Mouse (Mus musculus): ENCODE measurements around the gene 1700022I11Rik.
"Not testable (repeated sequence)": the region's sequence is repeated elsewhere in the genome, so short reads cannot be mapped to it uniquely, and the experiment has no call there.

Gene 1700022I11Rik

DNA sequence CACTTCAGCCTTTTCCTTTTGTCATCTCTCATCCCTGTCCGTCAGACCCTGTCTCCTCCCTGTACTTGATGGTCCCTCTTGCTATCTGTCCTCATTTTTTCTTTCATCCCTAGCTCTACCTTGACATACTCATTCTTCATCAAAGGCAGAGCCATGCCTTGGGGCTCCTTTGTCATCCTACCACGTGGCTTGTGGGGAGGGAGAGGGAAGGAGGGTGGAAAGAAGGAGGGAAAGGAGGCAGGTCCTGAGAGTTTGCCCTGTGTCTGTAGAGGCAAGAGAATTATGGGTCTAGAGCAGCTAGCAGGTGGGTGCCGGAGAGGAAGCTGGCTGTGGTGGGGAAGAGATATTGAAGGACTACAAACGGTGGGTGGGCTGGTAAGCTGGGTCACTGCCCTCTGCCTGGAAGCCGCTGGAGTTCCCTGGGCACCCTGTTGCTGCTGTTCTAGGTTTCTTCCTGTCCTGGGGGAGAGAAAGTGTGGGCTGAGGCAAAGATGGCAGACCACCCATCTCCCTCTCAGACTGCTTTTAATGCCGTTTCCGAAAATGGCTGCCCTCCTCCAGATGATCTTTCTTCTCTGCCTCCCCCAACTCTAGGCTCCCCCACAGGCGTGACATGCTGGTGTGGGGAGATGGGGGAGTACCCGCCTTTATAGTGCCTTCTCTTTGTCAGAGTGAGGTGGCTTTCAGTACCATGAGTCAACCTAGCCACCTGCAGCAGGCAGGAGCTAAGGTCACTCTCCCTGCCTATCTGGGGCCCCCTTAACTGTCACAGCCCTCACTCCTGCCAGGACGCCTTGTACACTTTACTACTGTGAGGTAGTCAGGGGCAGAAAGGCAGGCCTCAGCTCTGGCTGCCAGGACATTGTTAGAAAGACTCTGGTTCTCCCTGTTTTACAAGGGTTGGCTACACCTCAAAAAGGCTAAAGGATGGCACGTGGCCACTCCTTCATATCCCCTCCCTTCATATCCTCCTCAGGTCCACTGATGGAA, 17.9 kb upstream of the 1700022I11Rik start:
- DNase-seq (ENCODE audit: low spot score) = no peak

DNA sequence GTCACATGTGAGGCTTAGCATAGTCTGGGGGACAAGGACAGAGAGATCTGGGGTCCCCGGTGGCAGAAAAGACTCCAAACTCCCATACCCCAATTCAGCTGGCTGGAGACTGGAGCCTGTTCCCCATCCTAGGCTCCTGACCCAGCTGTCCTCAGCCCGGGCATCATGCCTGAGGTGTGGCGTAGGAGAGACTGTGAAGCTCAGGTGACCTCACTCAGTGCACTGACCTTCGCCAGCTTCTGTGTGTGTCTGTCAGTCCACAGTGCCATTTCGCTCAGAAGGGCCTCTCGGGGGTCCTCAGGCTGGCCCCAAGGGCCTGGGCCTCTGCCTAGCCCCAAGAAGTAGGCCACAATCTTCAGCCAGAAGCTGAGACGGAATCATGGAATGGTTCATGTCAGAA, 16.8 kb upstream of the 1700022I11Rik start:
- DNase-seq (ENCODE audit: low spot score) = no peak

DNA sequence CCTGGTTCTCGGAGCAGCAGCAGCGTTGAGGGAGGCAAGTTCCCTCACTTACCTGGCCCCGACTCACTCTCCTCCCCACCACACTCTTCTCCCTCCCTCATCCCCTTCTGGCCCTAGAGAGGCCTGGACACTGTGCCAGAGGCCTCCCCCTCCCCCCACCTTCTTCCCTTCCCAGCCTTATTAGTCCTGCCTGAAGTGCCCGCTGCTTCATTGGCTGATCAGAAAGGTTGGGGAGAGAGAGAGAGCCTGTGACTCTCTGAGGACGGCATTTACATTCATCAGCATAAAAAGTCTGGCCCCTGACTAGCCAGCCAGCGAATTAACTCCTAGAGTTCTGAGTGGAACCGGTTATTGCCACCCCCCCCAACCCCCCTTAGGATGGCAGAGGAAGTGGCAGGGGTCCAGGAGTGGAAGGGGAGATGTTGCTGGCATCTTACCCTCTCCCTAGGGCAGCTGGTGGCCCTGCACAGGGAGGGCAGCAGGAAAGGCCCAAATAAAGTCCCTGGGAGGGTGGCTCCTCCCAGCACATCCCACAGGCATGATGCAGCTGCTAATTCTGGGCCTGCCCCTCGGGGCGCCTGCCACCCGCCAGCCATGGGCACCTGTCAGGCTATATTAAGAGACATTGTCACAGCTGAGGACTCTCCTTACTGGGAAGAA, 15.8 kb upstream of the 1700022I11Rik start:
- no peak for DNase-seq (ENCODE audit: low spot score)

DNA sequence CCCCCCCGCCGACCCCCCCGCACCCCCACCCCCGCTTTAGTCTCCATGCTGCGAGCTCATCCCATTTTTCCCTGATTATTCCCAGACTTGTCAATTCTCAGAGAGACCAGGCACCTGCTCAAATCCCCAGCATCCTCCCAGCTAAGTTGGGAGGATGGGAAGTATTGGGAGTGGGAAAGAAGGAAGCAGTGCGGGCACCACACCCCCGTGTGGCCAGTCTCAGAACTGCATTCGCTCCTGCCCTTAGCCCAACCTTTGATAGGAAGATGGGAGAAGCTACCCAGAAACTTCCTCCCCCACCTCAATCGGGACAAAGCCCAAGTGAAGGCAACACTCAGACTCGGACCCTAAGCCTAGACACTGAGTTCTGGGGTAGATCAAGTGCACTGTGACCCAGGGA, 15.1 kb upstream of the 1700022I11Rik start:
- DNase-seq (ENCODE audit: low spot score) = no peak

DNA sequence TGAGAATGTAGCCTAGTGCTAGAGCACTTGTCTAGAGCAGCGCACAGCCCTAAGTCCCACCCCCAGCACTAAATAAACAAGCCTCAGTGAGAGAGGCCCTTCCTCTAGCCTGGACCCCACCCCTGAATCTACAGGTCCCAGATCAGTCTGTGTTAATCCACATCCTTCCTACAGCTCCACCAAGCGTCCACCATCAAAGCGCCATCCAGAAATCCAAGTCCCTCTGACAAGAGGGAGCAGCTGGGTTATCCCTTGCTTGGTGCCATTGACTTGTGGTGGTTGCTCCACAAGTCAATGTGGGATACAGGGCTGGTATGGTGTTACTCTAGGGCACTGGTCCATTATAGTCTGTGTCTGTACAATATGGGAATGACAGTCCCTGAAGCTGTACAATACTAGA, 14.2 kb upstream of the 1700022I11Rik start:
- no peak for DNase-seq (ENCODE audit: low spot score)

GRCm38 (mm10) chr4:42956581-42956980, 12.8 kb upstream of the 1700022I11Rik start:
- DNase-seq (ENCODE audit: low spot score) = no peak

- no peak for DNase-seq (ENCODE audit: low spot score)
These were observed 12.1 kb upstream of the 1700022I11Rik start for GRCm38 (mm10) chr4:42957306-42957705.

DNA sequence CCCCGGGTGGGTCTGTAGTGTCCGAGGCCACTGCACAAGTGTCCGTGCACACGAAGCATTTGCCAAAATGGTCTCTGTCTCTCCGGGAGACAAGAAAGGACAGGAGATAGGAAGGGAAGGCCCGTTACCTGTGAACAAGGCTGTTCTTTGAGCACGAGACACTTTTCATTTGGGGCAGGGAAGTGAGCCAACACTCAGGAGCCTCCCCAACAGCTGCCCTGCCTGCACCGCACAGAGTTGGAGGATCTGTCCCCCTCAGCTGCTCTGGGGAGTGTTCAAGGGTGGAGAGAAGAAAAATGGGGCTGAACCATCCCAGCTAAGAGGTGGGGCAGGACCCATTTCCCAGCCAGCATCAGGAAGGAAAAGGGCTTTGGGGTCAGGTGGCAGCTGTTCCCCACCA, 11.4 kb upstream of the 1700022I11Rik start:
- no peak for DNase-seq (ENCODE audit: low spot score)

- no peak for DNase-seq (ENCODE audit: low spot score)
These were observed 10.5 kb upstream of the 1700022I11Rik start for GRCm38 (mm10) chr4:42958942-42959341.

DNA sequence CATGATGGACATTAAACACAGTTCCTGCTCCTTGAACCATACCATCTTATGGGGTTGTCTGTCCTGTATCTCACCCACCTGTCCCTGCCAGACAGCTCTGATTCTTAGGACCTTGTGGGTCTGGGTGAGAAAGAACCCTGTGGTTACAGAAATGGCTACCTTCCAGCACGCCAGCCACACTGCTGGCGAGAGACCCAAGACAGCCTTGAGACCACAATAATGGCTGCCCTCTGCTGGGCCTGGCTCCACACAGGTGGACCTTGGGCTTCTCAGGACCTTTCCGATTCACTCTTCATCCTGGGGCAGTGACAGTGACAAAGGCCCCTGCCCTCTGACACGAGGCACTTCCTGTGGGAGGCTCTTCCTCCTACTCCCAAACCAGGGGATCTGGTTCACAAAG, 10.0 kb upstream of the 1700022I11Rik start:
- no peak for DNase-seq (ENCODE audit: low spot score)

DNA sequence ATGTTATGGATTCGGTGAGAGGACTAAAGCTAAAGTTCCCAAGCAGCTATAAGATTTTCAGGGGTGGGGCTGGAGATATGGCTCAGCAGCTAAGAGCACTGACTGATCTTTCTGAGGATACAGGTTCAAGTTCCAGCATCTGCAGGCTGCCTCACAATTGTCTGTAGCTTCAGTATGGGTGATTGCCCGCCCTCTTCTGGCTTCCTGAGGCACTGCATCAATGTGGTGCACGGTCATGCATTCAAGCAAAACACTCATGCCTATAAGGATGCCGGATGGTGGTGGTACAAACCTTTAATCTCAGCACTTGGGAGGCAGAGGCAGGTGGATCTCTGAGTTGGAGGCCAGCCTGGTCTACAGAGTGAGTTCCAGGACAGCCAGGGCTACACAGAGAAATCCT, 7.8 kb upstream of the 1700022I11Rik start:
- DNase-seq (ENCODE audit: low spot score) = peak; percentile 60

GRCm38 (mm10) chr4:42963480-42963879, 5.9 kb upstream of the 1700022I11Rik start:
- no peak for DNase-seq (ENCODE audit: low spot score)

GRCm38 (mm10) chr4:42965039-42965719, 4.2 kb upstream of the 1700022I11Rik start:
- DNase-seq (ENCODE audit: low spot score) = peak; percentile 54

DNA sequence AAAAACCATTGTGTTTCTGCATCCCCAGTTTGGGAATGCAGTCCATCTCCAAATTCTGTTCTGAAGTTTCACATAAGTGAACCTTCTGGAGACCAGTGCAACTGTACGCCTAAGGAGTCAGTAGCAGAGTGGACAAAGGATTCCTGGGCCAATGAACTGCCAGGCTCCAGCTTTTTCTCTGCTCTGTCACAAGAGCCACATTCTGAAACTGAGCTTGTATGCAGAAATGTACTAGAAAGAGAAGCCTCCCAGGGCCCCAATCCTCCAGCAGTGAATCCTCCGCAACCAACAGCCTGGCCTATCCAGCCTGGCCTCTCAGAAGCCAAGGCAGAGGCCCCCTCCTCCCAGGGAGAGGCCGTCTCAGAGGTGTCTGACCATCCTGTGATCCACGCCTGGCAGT, 3.5 kb downstream of the 1700022I11Rik start:
- no peak for DNase-seq (ENCODE audit: low spot score)

- no peak for DNase-seq (ENCODE audit: low spot score)
These were observed 4.5 kb downstream of the 1700022I11Rik start for GRCm38 (mm10) chr4:42973868-42974267.

- DNase-seq (ENCODE audit: low spot score) = no peak
These were observed 8.7 kb downstream of the 1700022I11Rik start for GRCm38 (mm10) chr4:42978062-42978461.

- DNase-seq (ENCODE audit: low spot score) = not testable (repeated sequence)
These were observed 11.1 kb downstream of the 1700022I11Rik start for GRCm38 (mm10) chr4:42980467-42980866.

- no peak for DNase-seq (ENCODE audit: low spot score)
These were observed 18.9 kb downstream of the 1700022I11Rik start for GRCm38 (mm10) chr4:42988296-42988695.

DNA sequence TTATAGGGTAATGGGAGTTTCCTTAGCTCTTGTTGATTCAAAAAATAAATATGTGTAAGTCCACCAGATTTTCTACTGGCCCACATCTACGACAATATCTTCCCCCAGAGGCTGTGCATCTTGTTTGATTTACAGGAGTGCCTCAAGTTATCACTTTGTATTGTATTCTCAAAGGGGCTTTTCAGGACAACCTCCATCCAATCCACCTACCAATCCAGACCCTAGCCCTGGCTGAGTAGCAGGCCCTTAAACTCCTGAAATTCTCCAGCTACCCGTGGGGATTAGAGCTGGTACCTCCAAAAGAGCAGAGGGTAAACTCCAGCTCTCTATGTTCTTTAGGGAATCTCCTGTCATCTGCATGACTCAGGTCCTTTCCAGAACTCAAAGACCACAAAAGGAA, 28.6 kb downstream of the 1700022I11Rik start:
- no peak for DNase-seq (ENCODE audit: low spot score)

- peak; percentile 64 for DNase-seq (ENCODE audit: low spot score)
These were observed 30.2 kb downstream of the 1700022I11Rik start for GRCm38 (mm10) chr4:42999451-43000140.

DNA sequence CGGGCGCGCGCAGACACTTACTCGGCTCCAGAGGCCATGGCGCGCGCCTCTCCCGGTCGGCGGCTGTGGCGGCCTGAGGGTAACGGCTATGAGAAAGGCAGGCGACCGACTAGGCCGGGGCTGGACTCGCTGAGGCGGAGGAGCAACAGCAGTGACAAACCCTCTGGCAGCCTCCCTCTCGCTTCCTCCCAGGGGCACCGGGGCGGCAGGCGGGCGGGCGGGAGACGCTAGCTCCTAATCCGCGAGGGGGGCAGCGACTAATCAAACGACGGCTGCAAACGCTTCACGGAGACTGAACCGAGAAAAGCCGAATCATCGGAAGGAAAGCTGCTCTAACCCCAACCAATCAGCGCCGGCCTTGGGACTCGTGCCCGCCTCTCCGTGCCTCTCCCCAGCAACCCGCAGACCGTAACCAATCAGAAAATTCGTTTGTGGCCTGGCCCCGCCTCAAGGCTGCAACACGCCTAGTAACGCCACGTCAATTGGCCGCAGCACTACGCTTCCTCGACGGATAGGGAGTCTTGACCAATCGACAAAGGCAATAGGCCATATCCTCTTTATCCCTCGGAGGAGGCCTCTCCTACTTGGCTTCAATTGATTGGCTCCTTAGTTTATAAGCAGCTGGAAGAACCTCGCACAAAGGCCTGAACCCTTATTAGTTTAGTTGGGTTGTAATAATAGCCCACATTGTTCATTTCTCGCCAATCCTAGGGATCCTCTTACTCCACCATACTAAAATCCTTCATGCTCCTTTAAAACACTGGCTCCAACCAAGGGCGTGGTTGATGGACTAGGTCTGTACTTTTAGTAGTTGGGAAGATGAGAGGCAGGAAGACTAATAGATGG, 31.0 kb downstream of the 1700022I11Rik start, which contains the start of gene Vcp:
Gene Vcp (minus strand): TSS at position 367 of the 846 bp plus-strand sequence.
- DNase-seq (ENCODE audit: low spot score) = peak; percentile 98

Measured in T-cell, adult 2 months (primary cell).